Mouse (Mus musculus): ENCODE results near the gene Smad3. TPM values are rescaled to one million over a fixed set of nuclear protein-coding genes. Genes with fewer than 3 reads are reported as not detected.

The Smad3 gene
- total and polyA plus RNA-seq, 3 experiments = 12.4 to 18.4 (median 13.0) TPM

GRCm38 (mm10) chr9:63602043-63602939 lies 155.5 kb downstream of the Smad3 start, which contains the start of the genes Iqch and Aagab:
Gene Iqch (minus strand): TSS chr9:63602493.
Gene Aagab (plus strand): TSS chr9:63602660.
- TF ChIP-seq POLR2A (IDR thresholded peaks at IDR 0.05; ENCODE audit: insufficient read depth, low read depth, low read length) (peak; percentile 71; the same call in 1 of the 2 replicates), CTCF (IDR thresholded peaks at IDR 0.05) (no peak), EP300 (IDR thresholded peaks at IDR 0.05; ENCODE audit: insufficient read depth, low read depth, low read length) (0 out of 2 replicates have a peak, but pooled peaks have one; percentile 49)
- 2% methylated on average over 70 of the region's 70 CpGs for WGBS
- intact Hi-C loops (cut with DNase I) = loop anchor here (5.0 to 10.0 kb wide), 2 partner anchors 155 to 207 kb away; partner anchors contain the start of genes 2300009A05Rik and Smad3

More at GRCm38 (mm10) chr9:63602043-63602939, 155.5 kb downstream of the Smad3 start, which contains the start of the genes Iqch and Aagab:
- Histone ChIP-seq H3K4me1 (ENCODE audit: control insufficient read depth, insufficient read depth, low read length) (peaks cover 5% of the 10 kb centered on the region), H3K27me3 (ENCODE audit: control insufficient read depth, insufficient read depth, low read length) (no peaks in the 10 kb centered on the region), H3K9ac (ENCODE audit: low read depth, low read length) (peak within 1 kb of the TSS; percentile 73), H3K36me3 (ENCODE audit: control insufficient read depth, insufficient read depth, low read length) (no peaks in the 10 kb centered on the region), H3K4me3 (peak within 1 kb of the TSS; percentile 90), H3K79me2 (replicated peaks; ENCODE audit: control insufficient read depth, insufficient read depth, low read length) (no peaks in the 10 kb centered on the region; the same call in 1 of the 2 replicates), H3K27ac (peak within 1 kb of the TSS; percentile 69)
- peak; percentile 97 to 98 for DNase-seq

Other genes with a start within 250 kb of the Smad3 start
- gene Iqch, start 155.5 kb downstream of the Smad3 start, total RNA-seq (2021) = not detected
- gene Iqch, start 155.5 kb downstream of the Smad3 start, polyA plus RNA-seq (2012; rRNA removed) = 0.06 TPM in 1 of 2 replicates, not detected in the other
- gene Aagab, start 155.3 kb downstream of the Smad3 start, total RNA-seq (2021) = 10 to 100 TPM; 17.0 to 19.2 TPM
- 6.8 and 10.9 TPM in 2 replicates for gene Aagab, start 155.3 kb downstream of the Smad3 start, polyA plus RNA-seq (2012; rRNA removed)

Measured in heart, adult 2 months (tissue).